Mouse (Mus musculus): Measurements from ENCODE around the gene Gpr101. TPM values are rescaled to one million over a fixed set of nuclear protein-coding genes. Genes with fewer than 3 reads are reported as not detected.

Gpr101 gene
- total RNA-seq (2023), result not detected

GRCm38 (mm10) chrX:57503634-57504033 lies at the start of gene Gpr101:
TSS of gene Gpr101 (minus strand) at chrX:57503757.

Other genes starting within 250 kb of the Gpr101 start
- 75.8 TPM for gene Arhgef6, start 165.0 kb downstream of the Gpr101 start, total RNA-seq (2023)
- gene Rbmx, start 110.7 kb downstream of the Gpr101 start, total RNA-seq (2023), result 71.2 TPM
- not detected for gene Gm364, start 94.6 kb downstream of the Gpr101 start, total RNA-seq (2023)

Data from CD8-positive naive resting alpha-beta T cell, adult 57 days (primary cell).